22 mouse cellular contexts compared by ENCODE assay signal in genomic region chr1:128765626-128766025, GRCm38 (mm10).
DNase-seq lines count a peak whose midpoint lies in the region; ATAC-seq lines count a peak whose summit lies in the region.
"Had no signal": no experiment of that assay in that cellular context is flagged by ENCODE, and none has a peak within 500 bp of the region (broad histone marks: within the 10 kb centered on the region; RNA-seq: fewer than 3 reads in every experiment).

No protein-coding gene starts in this region.

- ATAC-seq in CD4-positive, CD25-positive, alpha-beta regulatory T cell, adult 4 months: no peak
- ATAC-seq: activated CD4-positive, CD25-positive, alpha-beta regulatory T cell, adult 4 months; forebrain, embryonic 14.5 days; forebrain, embryonic 16.5 days; Patski had no signal

- peak; percentile 26 for DNase-seq in CD4-positive, CD25-positive, alpha-beta regulatory T cell, adult 2 months (ENCODE audit: low read depth, low spot score)
- DNase-seq in heart, adult 11 months: peak; percentile 27
- no peak for DNase-seq in heart, adult 9 months (ENCODE audit: low spot score in 2 of 2)
- DNase-seq in CD4-positive helper T cell, adult 2 months (ENCODE audit: low read depth, low spot score): peak; percentile 36
- peak; percentile 71 for DNase-seq in induced T-regulatory cell, adult 2 months (ENCODE audit: low read depth)
- no peak for DNase-seq in left cerebral cortex, postnatal 10 days (ENCODE audit: extremely low spot score in 1 of 2, low spot score in 2 of 2)
- no peak for DNase-seq in cerebellum, adult 8-10 months
- DNase-seq: adrenal gland, adult 8-10 months; adrenal gland, postnatal 14 days; adrenal gland, postnatal 36 days; B cell, adult 2 months; cerebellum, adult 11-12 months; cerebellum, adult 2 months; cerebellum, adult 9-11 months; cerebellum, postnatal 14 days; cerebellum, postnatal 36 days; embryo, embryonic 11 days had no signal

- intact Hi-C loops in left cerebral cortex, postnatal 10 days (cut with DNase I): no loop called here

Comparison
In these comparisons a context has a peak if more than half of its experiments do, and no peak if none do; other contexts are left out.
1. DNase-seq: peak in CD4-positive, CD25-positive, alpha-beta regulatory T cell, adult 2 months (single experiment), heart, adult 11 months (single experiment), CD4-positive helper T cell, adult 2 months (single experiment) and induced T-regulatory cell, adult 2 months (single experiment); none in heart, adult 9 months (0 of 2), left cerebral cortex, postnatal 10 days (0 of 2) and cerebellum, adult 8-10 months (single experiment).